Mouse (Mus musculus) kidney, adult 2 months (tissue): ENCODE measurements around the gene Lbp. TPM values are rescaled to one million over a fixed set of nuclear protein-coding genes. Genes with fewer than 3 reads are reported as not detected.

ENCODE experiments used
- DNase-seq: peaks from one replicate; pipeline ENCODE4 v3.0.0; 2021
- H3K27ac ChIP-seq: fragments of 200-500 bp; 2 replicates; pipeline ENCODE4 v1.5.1; 2012; ENCODE audit warnings: low read depth, low read length, control low read depth, inconsistent platforms; ENCODE audit not compliant: insufficient read depth
- H3K27me3 ChIP-seq: fragments of 200-500 bp; replicated peaks from 2 replicates; pipeline ENCODE4 v1.6.1; 2012; ENCODE audit warnings: mild to moderate bottlenecking, moderate library complexity, low read length, inconsistent platforms; ENCODE audit not compliant: control insufficient read depth, insufficient read depth
- H3K36me3 ChIP-seq: fragments of 200-500 bp; 2 replicates; pipeline ENCODE4 v1.6.1; 2012; ENCODE audit warnings: mild to moderate bottlenecking, moderate library complexity, low read length, inconsistent platforms; ENCODE audit not compliant: control insufficient read depth, insufficient read depth
- H3K4me1 ChIP-seq: fragments of 200-500 bp; 2 replicates; pipeline ENCODE4 v1.6.1; 2011; ENCODE audit warnings: low read length; ENCODE audit not compliant: control insufficient read depth, insufficient read depth
- H3K4me3 ChIP-seq: fragments of 200-500 bp; 2 replicates; pipeline ENCODE4 v1.5.1; 2011; ENCODE audit warnings: mild to moderate bottlenecking, low read depth, low read length, control low read depth; ENCODE audit not compliant: insufficient read depth
- CTCF ChIP-seq: fragments of 200-500 bp; conservative IDR thresholded peaks from 2 replicates; pipeline ENCODE4 v1.5.1; 2011; ENCODE audit warnings: low read depth, mild to moderate bottlenecking, control low read depth, low read length, moderate library complexity, mixed read lengths; ENCODE audit not compliant: insufficient read depth, insufficient read length
- POLR2A ChIP-seq: fragments of 200-500 bp; IDR thresholded peaks from one replicate; pipeline ENCODE4 v1.6.1; 2011; ENCODE audit warnings: low read depth, low read length, control low read depth
- WGBS: fragments of 180-500 bp; shearing (Covaris S2); methylation state at CpG from one replicate; pipeline ENCODE4 v1.1.7; 2018; 5-methylcytosine and 5-hydroxymethylcytosine counted together
- polyA plus RNA-seq: library from polyadenylated mRNA; depleted of rRNA; stranded (reverse); fragments of >200 nt; gene quantifications from 2 replicates; pipeline ENCODE4 v1.2.3, GENCODE M21; 2012; rRNA removed

Gene Lbp
- polyA plus RNA-seq = 19.8 and 27.2 TPM in 2 replicates

- Histone ChIP-seq H3K27me3 (no peaks in the 10 kb centered on the region), H3K27ac (0 out of 2 replicates have a peak within 1 kb of the TSS, but pooled peaks have one; percentile 19), H3K4me1 (no peaks in the 10 kb centered on the region), H3K36me3 (no peaks in the 10 kb centered on the region), H3K4me3 (peak within 1 kb of the TSS; percentile 5; the same call in 1 of the 2 replicates)
- no peak for TF ChIP-seq POLR2A
- no peak for TF ChIP-seq CTCF
- WGBS = 23% methylated on average over 13 of the region's 13 CpGs
- peak; percentile 68 for DNase-seq
Measured at GRCm38 (mm10) chr2:158305948-158306695, at the start of gene Lbp. Gene Lbp (plus strand): TSS chr2:158306493.

DNA sequence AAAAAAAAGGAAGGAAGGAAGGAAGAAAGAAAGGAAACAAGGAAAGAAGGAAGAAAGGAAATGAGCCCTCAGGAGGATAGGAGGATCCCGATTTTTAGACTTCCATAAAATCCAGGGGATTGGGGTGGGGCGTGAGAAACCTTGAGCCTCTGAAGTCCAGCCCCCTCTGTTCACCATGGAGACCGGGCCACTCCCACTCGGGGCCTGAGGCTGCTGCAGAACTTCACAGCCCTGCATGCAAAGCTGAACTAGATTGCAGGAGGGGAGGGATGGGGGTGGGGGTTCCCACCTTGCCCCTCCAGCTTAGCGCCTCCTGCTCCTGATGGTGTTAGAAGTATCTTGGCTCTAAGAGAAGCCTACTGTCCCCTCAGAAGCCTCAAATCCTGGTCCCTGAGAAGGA is 49.4 kb upstream of the Lbp start:
- no peaks in the 10 kb centered on the region for H3K36me3 ChIP-seq
- no peak overlapping the region for H3K4me3 ChIP-seq
- WGBS = 23% methylated on average over 5 of the region's 5 CpGs
- no peak overlapping the region for H3K27ac ChIP-seq
- TF ChIP-seq POLR2A (no peak), CTCF (no peak)
- H3K4me1 ChIP-seq = no peaks in the 10 kb centered on the region
- DNase-seq = no peak
- no peaks in the 10 kb centered on the region for H3K27me3 ChIP-seq

GRCm38 (mm10) chr2:158258005-158258418 is 48.3 kb upstream of the Lbp start, which contains the start of gene Bpi:
Gene Bpi (plus strand): TSS chr2:158258094.
- DNase-seq = no peak
- Histone ChIP-seq H3K4me3 (no peak within 1 kb of the TSS), H3K27me3 (no peaks in the 10 kb centered on the region), H3K36me3 (no peaks in the 10 kb centered on the region), H3K4me1 (no peaks in the 10 kb centered on the region), H3K27ac (no peak within 1 kb of the TSS)
- TF ChIP-seq POLR2A (no peak), CTCF (no peak)
- WGBS = 56% methylated on average over 18 of the region's 18 CpGs

- DNase-seq = peak; percentile 71
- H3K36me3 ChIP-seq = no peaks in the 10 kb centered on the region
- no peaks in the 10 kb centered on the region for H3K27me3 ChIP-seq
- 21% methylated on average over 12 of the region's 12 CpGs for WGBS
- TF ChIP-seq CTCF (peak; percentile 76), POLR2A (no peak)
- no peak overlapping the region for H3K27ac ChIP-seq
- no peaks in the 10 kb centered on the region for H3K4me1 ChIP-seq
- no peak overlapping the region for H3K4me3 ChIP-seq
Measured at GRCm38 (mm10) chr2:158258781-158259180, 47.5 kb upstream of the Lbp start.

GRCm38 (mm10) chr2:158259498-158259897 is 46.8 kb upstream of the Lbp start:
- DNase-seq = no peak

DNA sequence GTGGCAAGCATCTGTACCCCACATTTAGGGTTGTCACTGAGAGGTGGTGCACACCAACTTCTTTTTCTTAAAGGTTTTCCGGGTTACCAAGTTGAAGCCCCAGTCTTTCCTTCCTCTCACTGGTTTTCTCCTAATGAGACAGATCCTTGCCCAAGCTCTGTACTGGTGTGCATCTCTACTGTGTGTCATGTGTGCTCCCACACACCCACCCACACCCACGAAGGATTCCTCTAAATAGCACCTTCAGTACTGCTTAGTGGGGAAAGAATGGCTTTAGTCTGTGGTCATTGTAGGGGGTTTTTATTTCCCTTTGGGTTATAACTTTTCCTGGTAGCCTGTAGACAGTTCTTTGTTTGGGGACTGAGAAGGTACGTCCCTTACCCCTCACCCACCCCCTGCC is 41.4 kb upstream of the Lbp start:
- DNase-seq = no peak
- no peak overlapping the region for H3K4me3 ChIP-seq
- H3K27ac ChIP-seq = no peak overlapping the region
- TF ChIP-seq POLR2A = no peak
- no peak for TF ChIP-seq CTCF
- no peaks in the 10 kb centered on the region for H3K27me3 ChIP-seq
- WGBS = 81% methylated on average over 3 of the region's 3 CpGs
- H3K36me3 ChIP-seq = no peaks in the 10 kb centered on the region
- H3K4me1 ChIP-seq = no peaks in the 10 kb centered on the region

More at GRCm38 (mm10) chr2:158259498-158259897, 46.8 kb upstream of the Lbp start:
- Histone ChIP-seq H3K4me1 (no peaks in the 10 kb centered on the region), H3K36me3 (no peaks in the 10 kb centered on the region), H3K4me3 (no peak overlapping the region), H3K27ac (no peak overlapping the region), H3K27me3 (no peaks in the 10 kb centered on the region)
- 55% methylated on average over 8 of the region's 8 CpGs for WGBS
- no peak for TF ChIP-seq POLR2A
- TF ChIP-seq CTCF = no peak

- TF ChIP-seq CTCF (no peak), POLR2A (no peak)
- H3K27me3 ChIP-seq = no peaks in the 10 kb centered on the region
- 80% methylated on average over 8 of the region's 8 CpGs for WGBS
Measured at GRCm38 (mm10) chr2:158270017-158270416, 36.3 kb upstream of the Lbp start.

More at GRCm38 (mm10) chr2:158270017-158270416, 36.3 kb upstream of the Lbp start:
- DNase-seq = no peak
- no peaks in the 10 kb centered on the region for H3K36me3 ChIP-seq
- no peaks in the 10 kb centered on the region for H3K4me1 ChIP-seq
- H3K4me3 ChIP-seq = no peak overlapping the region
- H3K27ac ChIP-seq = no peak overlapping the region
